Mouse (Mus musculus): ENCODE measurements around the gene Enc1. TPM values are rescaled to one million over a fixed set of nuclear protein-coding genes. Genes with fewer than 3 reads are reported as not detected.

The Enc1 gene
- total RNA-seq (2021) = 100 to 1,000 TPM; 670 to 691 TPM

- peak; percentile 81 to 89 for DNase-seq (ENCODE audit: extremely low spot score in 1 of 2, low spot score in 1 of 2)
Observed at GRCm38 (mm10) chr13:97240965-97241786, at the start of gene Enc1. Gene Enc1 (plus strand): TSS chr13:97241105.

- DNase-seq (ENCODE audit: extremely low spot score in 1 of 2, low spot score in 1 of 2) = no peak
Observed at GRCm38 (mm10) chr13:97192649-97193048, 48.3 kb upstream of the Enc1 start.

- DNase-seq (ENCODE audit: extremely low spot score in 1 of 2, low spot score in 1 of 2) = peak; percentile 34 to 57
Observed at GRCm38 (mm10) chr13:97193420-97193819, 47.5 kb upstream of the Enc1 start.

GRCm38 (mm10) chr13:97196186-97196924 is 44.5 kb upstream of the Enc1 start:
- DNase-seq (ENCODE audit: extremely low spot score in 1 of 2, low spot score in 1 of 2) = no peak

- no peak for DNase-seq (ENCODE audit: extremely low spot score in 1 of 2, low spot score in 1 of 2)
Observed at GRCm38 (mm10) chr13:97196925-97197218, 44.0 kb upstream of the Enc1 start.

GRCm38 (mm10) chr13:97197932-97198562 is 42.9 kb upstream of the Enc1 start, which contains the start of gene Hexb:
Gene Hexb (minus strand): TSS chr13:97198357.
- DNase-seq (ENCODE audit: extremely low spot score in 1 of 2, low spot score in 1 of 2) = peak; percentile 70 to 72

- DNase-seq (ENCODE audit: extremely low spot score in 1 of 2, low spot score in 1 of 2) = no peak
Observed at GRCm38 (mm10) chr13:97199123-97199522, 41.8 kb upstream of the Enc1 start.

GRCm38 (mm10) chr13:97201076-97201475 is 39.8 kb upstream of the Enc1 start:
- no peak for DNase-seq (ENCODE audit: extremely low spot score in 1 of 2, low spot score in 1 of 2)

- DNase-seq (ENCODE audit: extremely low spot score in 1 of 2, low spot score in 1 of 2) = no peak
Observed at GRCm38 (mm10) chr13:97201896-97202295, 39.0 kb upstream of the Enc1 start.

GRCm38 (mm10) chr13:97205052-97205701 is 35.7 kb upstream of the Enc1 start:
- DNase-seq (ENCODE audit: extremely low spot score in 1 of 2, low spot score in 1 of 2) = peak; percentile 80 to 94

- no peak for DNase-seq (ENCODE audit: extremely low spot score in 1 of 2, low spot score in 1 of 2)
Observed at GRCm38 (mm10) chr13:97206046-97206445, 34.9 kb upstream of the Enc1 start.

GRCm38 (mm10) chr13:97207472-97208111 is 33.3 kb upstream of the Enc1 start:
- no peak for DNase-seq (ENCODE audit: extremely low spot score in 1 of 2, low spot score in 1 of 2)

- DNase-seq (ENCODE audit: extremely low spot score in 1 of 2, low spot score in 1 of 2) = no peak
Observed at GRCm38 (mm10) chr13:97208112-97208478, 32.8 kb upstream of the Enc1 start.

- DNase-seq (ENCODE audit: extremely low spot score in 1 of 2, low spot score in 1 of 2) = no peak
Observed at GRCm38 (mm10) chr13:97208500-97209010, 32.4 kb upstream of the Enc1 start.

- DNase-seq (ENCODE audit: extremely low spot score in 1 of 2, low spot score in 1 of 2) = no peak
Observed at GRCm38 (mm10) chr13:97214583-97215268, 26.2 kb upstream of the Enc1 start.

GRCm38 (mm10) chr13:97215563-97215962 is 25.3 kb upstream of the Enc1 start:
- no peak for DNase-seq (ENCODE audit: extremely low spot score in 1 of 2, low spot score in 1 of 2)

- DNase-seq (ENCODE audit: extremely low spot score in 1 of 2, low spot score in 1 of 2) = no peak
Observed at GRCm38 (mm10) chr13:97216196-97216595, 24.7 kb upstream of the Enc1 start.

- no peak for DNase-seq (ENCODE audit: extremely low spot score in 1 of 2, low spot score in 1 of 2)
Observed at GRCm38 (mm10) chr13:97220022-97220421, 20.9 kb upstream of the Enc1 start.

- no peak for DNase-seq (ENCODE audit: extremely low spot score in 1 of 2, low spot score in 1 of 2)
Observed at GRCm38 (mm10) chr13:97223856-97224255, 17.0 kb upstream of the Enc1 start.
